Mouse (Mus musculus): ENCODE results near the gene Tmpo.

Tmpo gene

GRCm38 (mm10) chr10:91153894-91154503 is 27.1 kb downstream of the Tmpo start:
- DNase-seq: no peak

DNA sequence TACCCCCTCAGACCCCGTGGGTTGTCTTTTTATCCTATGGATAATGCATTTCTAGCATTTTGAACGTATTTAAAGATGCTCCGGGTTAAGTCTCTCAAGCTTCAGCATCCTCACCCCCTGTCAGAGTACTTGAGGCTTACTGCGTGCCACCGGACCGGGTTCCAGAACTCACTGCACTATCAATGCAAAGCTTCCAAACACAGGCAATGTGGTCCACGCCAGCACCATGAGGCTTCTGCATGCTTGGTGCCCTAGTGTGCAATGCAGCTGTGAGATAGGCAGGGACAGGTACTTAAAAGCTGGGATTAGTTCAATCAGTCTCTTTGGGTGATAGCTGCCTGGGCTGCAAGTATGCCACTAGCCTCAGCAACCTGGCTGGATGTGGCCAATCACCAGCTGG is 35.7 kb downstream of the Tmpo start:
- no peak for DNase-seq

GRCm38 (mm10) chr10:91143313-91144230 is 37.5 kb downstream of the Tmpo start:
- no peak for DNase-seq

- DNase-seq: no peak
Measured at GRCm38 (mm10) chr10:91142654-91143191, 38.4 kb downstream of the Tmpo start.

GRCm38 (mm10) chr10:91141564-91141963 is 39.6 kb downstream of the Tmpo start:
- DNase-seq: no peak

DNA sequence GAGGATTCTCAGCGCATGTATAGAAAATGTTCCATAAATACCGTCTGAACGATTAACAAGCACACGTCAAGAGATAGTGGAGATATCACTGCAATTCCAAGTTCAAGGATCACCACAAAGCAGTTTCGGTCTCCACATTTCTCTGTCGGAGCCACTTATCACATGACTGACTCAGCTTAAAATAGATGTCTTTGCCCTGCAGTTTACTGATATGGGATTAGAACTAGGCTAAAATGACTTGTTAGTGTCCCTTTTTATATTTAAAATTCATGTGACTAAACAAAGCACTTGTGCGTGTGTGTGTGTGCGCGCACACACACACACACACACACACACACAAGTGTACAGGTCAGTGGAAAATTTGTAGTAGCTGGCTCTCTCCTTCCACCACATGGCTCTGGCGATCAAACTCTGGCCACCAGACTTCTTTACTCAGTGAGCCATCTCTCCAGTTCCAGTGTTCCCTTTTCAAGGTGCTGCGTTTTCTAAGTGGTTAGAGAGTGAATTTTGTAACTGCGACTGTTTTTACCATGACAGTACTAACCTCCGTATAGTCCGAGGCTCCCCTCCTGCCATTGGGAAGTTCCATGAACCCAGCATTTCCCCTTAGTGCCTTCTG is 41.9 kb downstream of the Tmpo start:
- DNase-seq: no peak

- no peak for DNase-seq
Measured at GRCm38 (mm10) chr10:91138317-91138716, 42.8 kb downstream of the Tmpo start.

GRCm38 (mm10) chr10:91137400-91137799 is 43.7 kb downstream of the Tmpo start:
- no peak for DNase-seq

GRCm38 (mm10) chr10:91135302-91135972 is 45.7 kb downstream of the Tmpo start:
- DNase-seq: no peak

DNA sequence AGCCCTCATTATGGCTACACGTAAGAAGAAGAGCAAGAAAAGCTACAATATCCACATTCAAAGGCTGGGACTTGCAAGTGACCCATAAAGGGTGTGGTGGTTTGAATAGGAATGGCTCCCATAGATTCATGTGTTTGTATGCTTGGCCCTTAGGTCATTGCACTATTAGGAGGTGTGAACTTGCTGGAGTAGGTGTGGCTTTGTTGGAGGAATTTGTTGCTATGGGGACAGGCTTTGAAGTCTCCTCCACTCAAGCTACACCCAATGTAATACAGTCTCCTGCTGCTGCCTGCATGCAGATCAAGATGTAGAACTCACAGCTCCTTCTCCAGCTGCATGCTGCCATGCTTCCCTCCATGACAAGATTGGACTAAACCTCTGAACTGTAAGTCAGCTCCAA is 49.5 kb downstream of the Tmpo start:
- DNase-seq: no peak

GRCm38 (mm10) chr10:91130792-91131191 is 50.3 kb downstream of the Tmpo start:
- DNase-seq: no peak

- no peak for DNase-seq
Measured at GRCm38 (mm10) chr10:91128551-91129160, 52.5 kb downstream of the Tmpo start.

- DNase-seq: no peak
Measured at GRCm38 (mm10) chr10:91127395-91127794, 53.7 kb downstream of the Tmpo start.

GRCm38 (mm10) chr10:91126618-91127355 is 54.3 kb downstream of the Tmpo start:
- no peak for DNase-seq

GRCm38 (mm10) chr10:91123828-91124822 is 57.0 kb downstream of the Tmpo start, which contains the start of gene Slc25a3:
TSS of gene Slc25a3 (minus strand) at chr10:91124059.
- peak; percentile 99 for DNase-seq

- DNase-seq: peak; percentile 80
Measured at GRCm38 (mm10) chr10:91123281-91123827, 57.8 kb downstream of the Tmpo start.

DNA sequence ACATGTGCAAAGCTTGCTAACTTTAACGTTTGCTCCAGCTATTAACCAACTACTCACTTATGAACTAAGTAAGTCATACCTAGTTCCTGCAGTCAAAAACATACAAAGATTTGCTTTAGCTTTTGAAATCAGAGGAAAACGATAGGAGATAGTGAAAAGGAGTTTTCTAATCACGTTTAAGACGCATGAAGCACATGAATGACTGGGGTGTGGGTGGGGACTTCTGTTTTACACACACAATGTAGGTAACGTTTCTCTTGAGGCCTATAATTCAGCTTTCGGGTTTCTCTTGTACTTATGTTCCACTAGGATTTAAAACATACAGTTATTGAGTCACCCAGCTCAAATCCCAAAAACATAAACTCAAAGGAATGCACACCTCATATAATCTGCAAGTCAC is 58.5 kb downstream of the Tmpo start:
- DNase-seq: no peak

DNA sequence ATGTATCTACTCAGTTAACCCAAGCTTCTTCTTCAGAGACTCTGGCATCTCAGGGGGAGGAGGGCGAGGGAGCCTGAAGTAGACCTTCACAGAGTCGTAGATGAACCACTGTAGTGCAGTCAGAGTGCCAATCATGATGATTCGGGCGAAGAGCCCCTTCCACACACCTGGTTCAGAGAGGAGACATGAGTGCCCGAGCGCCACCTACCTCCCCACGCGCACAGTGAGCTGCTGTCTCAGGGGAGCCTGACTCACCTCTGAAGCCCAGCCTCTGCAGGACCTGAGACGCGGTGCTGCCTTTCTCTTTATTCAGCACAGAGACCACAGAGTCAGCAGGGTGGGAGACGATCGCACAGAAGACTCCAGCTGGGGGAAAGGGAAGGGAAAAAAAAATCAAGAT is 64.2 kb downstream of the Tmpo start:
- DNase-seq: no peak

DNA sequence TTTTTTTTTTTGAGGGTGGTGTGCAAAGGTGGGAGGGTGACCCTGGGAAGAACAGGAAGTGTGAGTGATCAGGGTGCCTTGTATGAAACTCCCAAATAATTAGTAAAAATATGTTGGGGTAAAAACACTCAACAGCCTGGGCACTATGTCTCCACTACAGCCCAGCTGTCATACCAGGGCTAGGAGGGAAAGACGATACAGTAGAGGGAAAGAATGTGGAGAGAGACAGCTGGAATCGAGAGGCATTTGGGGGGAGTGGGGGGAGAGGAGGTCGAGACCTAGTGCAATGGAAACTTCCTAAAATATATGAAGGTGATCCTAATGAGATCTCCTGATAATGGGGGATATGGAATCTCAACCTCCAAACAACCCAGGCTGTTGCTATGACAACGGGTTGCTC is 71.3 kb downstream of the Tmpo start:
- DNase-seq: no peak

DNA sequence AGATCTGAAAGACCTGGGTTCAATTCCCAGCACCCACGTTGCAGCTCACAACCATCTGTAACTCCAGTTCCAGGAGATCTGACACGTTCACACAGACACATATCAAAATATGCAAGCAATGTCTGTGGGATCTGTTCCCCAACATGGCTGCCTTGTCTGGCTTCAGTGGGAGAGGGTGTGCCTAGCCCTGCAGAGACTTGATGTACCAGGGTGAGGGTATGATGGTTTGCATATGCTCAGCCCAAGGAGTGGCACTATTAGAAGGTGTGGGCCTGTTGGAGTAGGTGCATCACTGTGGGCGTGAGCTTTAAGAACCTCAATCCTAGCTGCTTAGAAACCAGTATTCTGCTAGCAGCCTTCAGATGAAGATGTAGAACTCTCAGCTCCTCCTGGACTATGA is 75.1 kb downstream of the Tmpo start:
- no peak for DNase-seq

Measured in thymus, postnatal 14 days (tissue).